Mouse (Mus musculus): Measurements from ENCODE around the gene Trnt1. TPM values are rescaled to one million over a fixed set of nuclear protein-coding genes. Genes with fewer than 3 reads are reported as not detected.

The Trnt1 gene
- polyA plus RNA-seq, 1 experiment from 2014 or later, result 61.2 TPM

GRCm38 (mm10) chr6:106822329-106822728 lies 53.4 kb downstream of the Trnt1 start:
- Histone ChIP-seq H3K4me1 (ENCODE audit: control insufficient read depth, insufficient read depth, low read length) (peaks cover 3% of the 10 kb centered on the region; the same call in 1 of the 2 replicates), H3K27me3 (ENCODE audit: control insufficient read depth, insufficient read depth, low read depth, low read length) (no peaks in the 10 kb centered on the region), H3K9me3 (replicated peaks; ENCODE audit: control insufficient read depth, low read length, poor library complexity, severe bottlenecking) (no peaks in the 10 kb centered on the region), H3K4me3 (ENCODE audit: low read depth, low read length) (no peak overlapping the region), H3K4me2 (ENCODE audit: low read length) (no peak overlapping the region), H3K27ac (ENCODE audit: low read length) (no peak overlapping the region), H3K36me3 (ENCODE audit: control insufficient read depth, insufficient read depth, low read length) (no peaks in the 10 kb centered on the region), H3K9ac (ENCODE audit: low read depth, low read length) (no peak overlapping the region)
- WGBS, result 55% methylated on average over 1 of the region's 1 CpGs
- ATAC-seq, result peak; percentile 70; the same call in 1 of the 2 replicates

Other genes starting within 250 kb of the Trnt1 start
- gene Il5ra, start 20.1 kb upstream of the Trnt1 start, polyA plus RNA-seq (2015; fragmentation: Nextera tagmentation; extraction: Ambion mirVana), result 0.17 TPM in 1 of 2 replicates, not detected in the other
- gene Crbn, start 31.0 kb downstream of the Trnt1 start, polyA plus RNA-seq (2015; fragmentation: Nextera tagmentation; extraction: Ambion mirVana), result 62.0 and 63.6 TPM in 2 replicates

All from midbrain, embryonic 16.5 days (tissue).